Mouse (Mus musculus) E14TG2a.4 (cell line): ENCODE measurements at regions not wholly inside any gene's neighbourhood (a gene's known extent, or its start where the extent isn't known, plus 50 kb on each side); places are given as distances from the start of the nearest gene placed in this dataset.

Source experiments
- CTCF ChIP-seq: conservative IDR thresholded peaks from 2 replicates; pipeline ENCODE4 v1.5.1; 2014; ENCODE audit warnings: low read length
- NANOG ChIP-seq: IDR thresholded peaks from 2 replicates; pipeline ENCODE4 v1.6.1; 2014; ENCODE audit warnings: borderline replicate concordance, low read length, mixed read lengths

DNA sequence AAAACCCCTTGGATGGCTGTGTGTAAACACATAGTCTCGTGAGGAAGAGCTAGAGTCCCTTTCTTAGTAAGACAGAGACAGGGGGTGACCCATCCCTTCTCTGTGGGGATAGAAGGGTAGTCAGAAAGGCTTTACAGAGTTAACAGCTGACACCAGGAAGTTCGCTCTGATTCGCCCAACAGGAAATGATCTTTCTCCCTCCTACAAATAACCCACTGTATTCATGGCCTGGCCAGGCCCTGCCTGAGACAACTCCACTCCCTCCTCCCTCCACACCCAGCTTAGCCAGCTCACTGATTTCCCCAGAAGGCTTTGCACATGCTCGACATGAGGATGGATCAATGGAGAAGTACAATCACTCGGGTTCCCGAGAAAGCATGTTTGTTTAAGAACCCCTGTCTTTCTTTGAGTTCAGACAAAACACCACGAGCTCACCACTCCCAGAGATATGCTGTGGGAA lies 113.4 kb downstream of the Gm826 start:
- TF ChIP-seq CTCF (no peak), NANOG (no peak)
